Mouse (Mus musculus) CD4-positive, CD25-positive, alpha-beta regulatory T cell, adult 2 months (primary cell): ENCODE results near the gene Tmem165.

Experiments
- DNase-seq: peaks from one replicate; pipeline ENCODE4 v3.0.0-alpha.2; 2012; ENCODE audit warnings: low read depth, low spot score

Gene Tmem165

GRCm38 (mm10) chr5:76183750-76184261 is at the start of gene Tmem165:
Gene Tmem165, plus strand, starts transcription at chr5:76183880.
- DNase-seq, result peak; percentile 94

DNA sequence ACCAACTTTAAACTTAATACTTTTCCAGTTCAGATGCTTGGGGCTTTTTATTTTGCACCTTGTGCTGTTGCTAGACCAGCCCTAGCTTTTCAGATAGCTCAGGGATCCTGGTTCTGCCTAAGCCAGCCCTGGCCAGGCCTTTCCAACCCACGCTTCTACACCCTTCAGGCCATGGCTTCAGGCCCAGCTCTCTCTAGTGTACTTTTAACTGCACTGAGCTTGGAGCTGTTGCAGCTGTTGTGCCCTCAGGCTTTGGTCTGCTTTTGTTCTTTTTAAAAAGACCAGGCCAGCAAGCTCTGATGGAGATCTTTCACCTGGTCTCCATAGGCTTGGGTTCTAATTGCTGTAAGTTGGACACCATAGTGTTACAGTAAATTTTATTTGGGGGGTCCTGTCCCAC is 48.0 kb upstream of the Tmem165 start:
- no peak for DNase-seq

- no peak for DNase-seq
Observed at GRCm38 (mm10) chr5:76136271-76136670, 47.4 kb upstream of the Tmem165 start.

DNA sequence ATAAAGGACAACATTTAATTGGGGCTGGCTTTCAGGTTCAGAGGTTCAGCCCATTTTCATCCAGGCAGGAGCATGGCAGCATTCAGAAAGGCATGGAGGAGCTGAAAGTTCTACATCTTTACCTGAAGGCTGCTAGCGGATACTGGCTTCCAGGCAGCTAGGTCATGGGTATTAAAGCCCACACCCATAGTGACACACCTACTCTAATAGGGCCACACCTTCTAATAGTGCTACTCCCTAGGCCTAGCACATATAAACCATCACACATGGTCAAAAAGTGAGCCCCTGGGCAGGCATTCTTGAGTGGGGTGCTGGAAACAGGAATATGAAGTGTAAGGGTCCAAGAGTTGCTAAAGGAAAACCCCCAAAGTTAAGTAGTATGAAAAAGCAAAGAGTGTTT is 46.1 kb upstream of the Tmem165 start:
- DNase-seq, result no peak

GRCm38 (mm10) chr5:76138071-76138470 is 45.6 kb upstream of the Tmem165 start:
- DNase-seq, result no peak

GRCm38 (mm10) chr5:76138512-76138911 is 45.2 kb upstream of the Tmem165 start:
- DNase-seq, result no peak

GRCm38 (mm10) chr5:76139171-76139671 is 44.5 kb upstream of the Tmem165 start:
- DNase-seq, result peak; percentile 10

DNA sequence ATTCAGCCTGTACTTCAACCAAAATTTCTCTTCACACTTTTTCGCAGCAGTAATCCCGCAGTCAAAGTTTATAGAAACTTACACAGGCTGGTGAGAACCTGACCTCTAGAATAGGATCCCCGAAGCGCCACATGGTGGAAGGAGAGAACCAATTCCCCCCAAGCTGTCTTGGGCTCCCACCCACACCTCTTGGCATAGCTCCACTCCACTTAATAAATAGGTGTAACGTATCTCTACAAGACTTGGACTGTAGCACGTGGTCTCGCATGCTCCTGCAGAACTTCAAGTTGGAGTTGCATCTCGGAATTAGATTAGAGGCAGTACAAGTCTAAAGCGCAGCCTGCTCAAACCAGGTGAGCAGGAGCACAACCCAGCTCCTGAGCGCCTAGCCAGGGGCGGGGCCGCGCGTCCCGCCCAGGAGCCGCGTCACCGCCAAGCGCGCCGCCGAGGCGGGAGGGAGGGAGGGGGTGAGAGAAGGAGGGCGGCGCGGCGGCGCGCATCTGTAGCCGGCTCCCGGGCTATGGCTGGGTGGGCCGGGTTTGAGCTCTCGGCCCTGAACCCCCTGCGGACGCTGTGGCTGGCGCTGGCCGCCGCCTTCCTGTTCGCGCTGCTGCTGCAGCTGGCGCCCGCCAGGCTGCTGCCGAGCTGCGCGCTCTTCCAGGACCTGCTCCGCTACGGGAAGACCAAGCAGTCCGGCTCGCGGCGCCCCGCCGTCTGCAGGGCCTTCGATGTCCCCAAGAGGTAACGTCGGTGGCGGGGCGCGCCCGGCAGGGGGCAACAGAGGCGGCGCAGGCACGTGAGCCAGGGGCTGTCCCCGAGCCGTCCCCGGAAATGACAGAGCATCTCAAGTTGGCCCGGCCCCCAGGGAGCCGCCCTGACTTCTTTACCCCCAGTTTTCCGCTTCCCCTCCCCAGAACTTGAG is 43.6 kb upstream of the Tmem165 start, which contains the start of gene Srd5a3:
Gene Srd5a3, plus strand, starts transcription at position 464 of the 922 bp plus-strand sequence.
- DNase-seq, result peak; percentile 99

GRCm38 (mm10) chr5:76140730-76141066 is 43.0 kb upstream of the Tmem165 start:
- no peak for DNase-seq

DNA sequence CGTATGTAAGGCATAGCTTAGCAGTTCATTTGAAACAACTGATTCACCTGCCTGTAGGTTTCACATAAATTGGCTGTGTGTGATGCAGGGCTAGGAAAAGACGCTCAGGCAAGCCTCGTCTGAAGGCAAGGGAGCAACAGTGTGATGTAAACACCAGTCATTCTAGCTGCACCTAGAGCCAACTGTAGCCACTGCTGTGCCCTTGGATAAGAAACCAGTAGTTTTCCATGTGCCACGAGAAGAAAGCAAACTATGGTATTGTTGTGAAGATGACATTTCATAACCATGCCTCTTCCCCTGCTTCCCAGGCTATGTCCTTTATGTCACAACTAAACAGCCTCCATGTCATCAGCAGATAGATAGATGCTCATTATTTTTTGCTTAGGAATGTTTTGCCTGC is 40.3 kb upstream of the Tmem165 start:
- no peak for DNase-seq

DNA sequence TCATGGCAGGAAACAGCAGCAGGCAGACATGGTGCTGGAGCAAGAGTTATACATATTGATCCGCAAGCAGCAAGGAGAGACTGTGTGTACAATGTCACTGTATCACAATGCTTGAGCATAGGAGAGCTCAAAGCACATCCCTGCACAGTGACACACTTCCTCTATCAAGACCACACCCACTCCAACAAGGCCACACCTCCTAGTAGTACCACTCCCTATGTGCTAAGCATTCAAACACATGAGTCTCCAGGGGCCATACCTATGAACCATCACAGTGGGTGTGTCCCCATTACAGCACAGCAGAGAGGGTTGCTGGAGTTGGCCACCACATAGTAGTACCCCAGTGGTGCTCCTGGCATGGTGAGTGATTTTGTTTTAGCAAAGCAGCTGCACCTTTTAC is 37.3 kb upstream of the Tmem165 start:
- peak; percentile 8 for DNase-seq

DNA sequence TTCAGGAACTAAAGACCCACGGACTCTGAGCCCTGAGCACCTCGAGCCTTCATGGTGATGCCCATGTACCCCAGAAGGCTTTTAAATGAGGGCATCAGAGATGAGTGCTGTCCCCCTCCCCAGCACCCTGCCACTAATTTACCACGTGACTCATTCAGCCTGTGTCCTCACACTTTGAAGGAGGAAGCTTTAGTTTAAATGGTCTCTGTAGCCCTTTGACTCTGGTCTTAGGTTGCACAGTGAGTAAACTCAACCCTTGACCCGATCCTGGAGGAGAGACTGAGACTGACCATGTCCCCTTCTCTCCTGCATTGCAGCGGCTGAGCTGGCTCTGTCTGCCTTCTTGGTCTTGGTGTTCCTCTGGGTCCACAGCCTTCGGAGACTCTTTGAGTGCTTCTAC is 34.2 kb upstream of the Tmem165 start:
- no peak for DNase-seq

DNA sequence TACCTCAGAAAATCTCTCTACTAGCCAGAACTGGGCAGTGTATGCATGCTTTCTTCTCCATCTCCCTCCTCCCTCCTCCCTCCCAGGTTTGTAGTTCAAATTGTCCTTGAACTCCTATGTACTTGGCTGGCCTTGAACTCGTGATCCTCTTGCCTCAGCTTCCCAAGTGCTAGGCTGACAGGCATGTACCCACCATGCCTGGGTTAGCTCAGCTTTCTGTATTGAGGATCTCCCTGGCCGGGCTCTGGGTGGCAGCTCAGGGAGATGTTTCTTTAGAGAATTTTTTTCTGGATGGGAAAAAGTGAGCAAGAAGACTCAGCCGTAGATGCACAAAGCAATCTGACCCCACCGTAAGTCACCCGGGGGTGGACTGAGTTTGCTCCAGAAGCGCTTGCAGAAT is 30.7 kb upstream of the Tmem165 start:
- DNase-seq, result no peak

DNA sequence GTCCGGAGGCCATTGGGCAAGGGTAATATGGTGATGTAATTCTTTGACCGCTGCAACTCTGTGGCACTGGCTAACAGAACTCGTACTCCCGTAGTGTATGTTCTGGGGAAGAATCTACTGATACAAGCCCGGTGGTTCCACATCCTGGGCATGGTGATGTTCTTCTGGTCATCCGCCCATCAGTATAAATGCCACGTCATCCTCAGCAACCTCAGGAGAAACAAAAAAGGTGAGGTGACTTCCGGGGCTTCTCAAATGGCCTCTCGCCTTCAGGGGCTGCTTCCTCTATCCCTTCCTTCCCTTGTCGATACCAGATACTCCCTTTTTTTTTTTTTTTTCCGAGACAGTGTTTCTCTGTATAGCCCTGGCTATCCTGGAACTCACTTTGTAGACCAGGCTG is 30.2 kb upstream of the Tmem165 start:
- no peak for DNase-seq

DNA sequence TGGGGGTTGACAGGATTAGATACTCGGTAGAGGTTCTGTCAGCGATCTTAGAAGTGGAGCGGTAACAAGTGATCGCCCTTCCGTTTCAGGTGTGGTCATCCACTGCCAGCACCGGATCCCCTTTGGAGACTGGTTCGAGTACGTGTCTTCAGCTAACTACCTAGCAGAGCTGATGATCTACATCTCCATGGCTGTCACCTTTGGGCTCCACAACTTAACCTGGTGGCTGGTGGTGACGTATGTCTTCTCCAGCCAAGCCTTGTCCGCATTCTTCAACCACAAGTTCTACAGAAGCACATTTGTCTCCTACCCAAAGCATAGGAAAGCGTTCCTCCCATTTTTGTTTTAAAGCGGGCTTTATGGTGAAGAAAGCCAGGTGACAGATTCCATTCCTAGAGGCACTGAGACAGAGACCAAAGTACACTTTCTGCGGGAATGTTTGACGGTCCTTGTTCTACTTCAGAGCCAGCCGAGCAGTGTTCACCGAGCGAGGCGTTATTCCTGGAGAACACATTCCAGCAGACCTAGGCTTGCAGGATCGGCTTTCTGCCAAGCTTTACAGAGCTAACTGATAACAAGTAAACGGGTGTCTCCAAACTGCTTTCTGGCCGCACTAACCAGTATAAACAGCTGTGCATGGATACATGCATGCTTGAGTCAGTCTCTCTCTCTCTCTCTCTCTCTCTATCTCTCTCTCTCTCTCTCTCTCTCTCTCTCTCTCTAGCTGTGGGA is 29.1 kb upstream of the Tmem165 start:
- DNase-seq, result no peak

- DNase-seq, result no peak
Observed at GRCm38 (mm10) chr5:76159555-76159954, 24.1 kb upstream of the Tmem165 start.

DNA sequence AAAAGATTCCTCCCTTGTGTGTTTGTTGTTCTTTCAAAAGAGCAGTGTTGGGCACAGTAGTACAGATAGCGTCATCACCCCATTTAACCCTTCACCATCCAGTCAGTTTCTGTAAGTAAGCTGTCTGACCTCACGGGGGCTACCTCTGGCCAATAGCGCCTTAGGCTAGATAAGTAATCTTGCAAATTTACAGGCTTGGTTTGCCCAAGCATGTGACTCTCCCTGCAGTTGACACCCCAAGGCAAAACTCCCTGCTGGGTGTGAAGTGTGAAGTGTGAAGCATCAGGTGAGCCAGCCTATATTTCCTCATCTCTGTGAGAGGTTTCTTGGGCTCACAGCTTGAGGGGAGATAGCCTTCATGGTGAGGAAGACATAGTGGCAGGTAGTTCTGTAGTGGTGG is 23.6 kb upstream of the Tmem165 start:
- no peak for DNase-seq

DNA sequence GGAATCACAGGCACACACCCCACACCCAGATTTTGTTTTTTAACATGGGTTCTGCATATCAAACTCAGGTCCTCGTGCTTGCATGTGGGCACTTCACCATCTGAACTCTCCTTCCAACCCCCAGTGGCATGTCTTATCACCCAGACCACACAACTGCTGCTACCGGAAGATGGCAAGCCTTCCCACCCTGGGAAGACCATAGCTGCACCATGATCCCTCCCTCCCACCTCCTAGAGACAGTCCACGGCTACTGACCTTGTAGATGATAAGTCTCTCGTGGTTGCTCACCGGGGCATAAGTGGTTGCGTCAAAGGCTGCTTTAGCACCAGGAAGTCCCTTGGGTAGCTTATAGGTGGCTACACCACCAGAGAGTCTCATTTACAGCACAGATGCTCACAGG is 22.2 kb upstream of the Tmem165 start:
- DNase-seq, result no peak

GRCm38 (mm10) chr5:76162926-76163325 is 20.8 kb upstream of the Tmem165 start:
- DNase-seq, result no peak

- no peak for DNase-seq
Observed at GRCm38 (mm10) chr5:76163828-76164390, 19.8 kb upstream of the Tmem165 start.

- DNase-seq, result no peak
Observed at GRCm38 (mm10) chr5:76164827-76165226, 18.9 kb upstream of the Tmem165 start.

GRCm38 (mm10) chr5:76170522-76170921 is 13.2 kb upstream of the Tmem165 start:
- no peak for DNase-seq
